Mouse (Mus musculus): ENCODE results near the gene Slc24a1.

DNA sequence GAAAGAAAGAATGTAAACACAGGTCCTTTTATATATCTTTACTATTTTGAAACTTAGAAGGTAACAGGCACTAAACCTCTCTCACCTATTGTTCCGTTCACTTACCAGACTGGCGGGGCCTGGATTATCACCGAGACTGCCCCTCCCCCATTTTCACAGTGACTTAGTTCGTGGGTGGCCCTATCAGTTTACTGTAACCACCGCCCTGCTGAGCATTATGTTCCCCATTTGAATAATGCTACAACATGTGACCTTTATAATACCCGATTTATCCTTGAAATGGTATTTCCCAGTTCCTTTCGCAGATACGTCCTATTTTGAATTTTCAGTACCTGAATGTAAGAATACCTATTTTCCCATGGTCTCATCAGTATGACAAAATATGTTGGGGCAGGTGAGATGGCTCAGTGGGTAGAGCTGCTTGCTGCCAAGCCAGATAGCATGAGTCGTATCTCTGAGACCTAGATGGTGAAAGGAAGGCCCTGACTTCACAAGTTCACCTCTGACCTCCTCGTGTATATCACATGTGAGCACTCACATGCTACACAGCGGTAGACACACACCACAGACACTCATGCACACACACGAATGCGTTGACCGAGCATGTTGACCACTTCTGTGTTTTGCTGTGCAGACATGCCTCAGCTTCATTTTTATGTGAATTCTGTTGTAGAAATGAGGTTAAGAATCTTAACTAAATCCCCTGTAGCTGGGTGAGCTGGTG, 46.3 kb downstream of the Slc24a1 start:
- TF ChIP-seq CTCF (IDR thresholded peaks at IDR 0.05; ENCODE audit: low read depth, low read length) (no peak), GATA1 (IDR thresholded peaks at IDR 0.05; ENCODE audit: borderline replicate concordance, low read length) (no peak), TAL1 (conservative IDR thresholded peaks at IDR 0.05; ENCODE audit: low read depth, low read length) (no peak)

Data from G1E (cell line).